Comparison of ENCODE assay signal across 10 mouse cellular contexts in genomic region chr4:53637269-53637909, GRCm38 (mm10). TPM values are rescaled to one million over a fixed set of nuclear protein-coding genes. Genes with fewer than 3 reads are reported as not detected.
A peak's percentile ranks its signal among the peaks of the same experiment; 100 is the strongest.
DNase-seq lines count a peak whose midpoint lies in the region; ATAC-seq and TF ChIP-seq lines count a peak whose summit lies in the region.
"Had no signal": no experiment of that assay in that cellular context is flagged by ENCODE, and none has a peak within 500 bp of the region (broad histone marks: within the 10 kb centered on the region; RNA-seq: fewer than 3 reads in every experiment).

No protein-coding gene starts in this region.

- H3K36me3 ChIP-seq in intestine, embryonic 14.5 days (ENCODE audit: control insufficient read depth, insufficient read depth, low read length): 0 out of 2 replicates have a peak, but pooled peaks cover 3% of the 10 kb centered on the region
- H3K36me3 ChIP-seq in intestine, postnatal 0 days (ENCODE audit: control insufficient read depth, insufficient read depth): no peaks in the 10 kb centered on the region

- WGBS in intestine, embryonic 14.5 days: 60% methylated on average over 7 of the region's 7 CpGs
- WGBS in intestine, postnatal 0 days: 55% methylated on average over 7 of the region's 7 CpGs

- no peak overlapping the region for H3K4me3 ChIP-seq in intestine, embryonic 14.5 days (ENCODE audit: low read depth, low read length)
- no peak overlapping the region for H3K4me3 ChIP-seq in intestine, postnatal 0 days (ENCODE audit: low read depth, low read length)

- H3K27ac ChIP-seq in intestine, embryonic 14.5 days (ENCODE audit: low read depth): no peak overlapping the region
- H3K27ac ChIP-seq in intestine, postnatal 0 days (ENCODE audit: low read depth, low read length): no peak overlapping the region

- ATAC-seq in intestine, embryonic 14.5 days (replicated peaks; ENCODE audit: low FRiP score, low TSS enrichment, low read depth): no peak
- no peak for ATAC-seq in intestine, postnatal 0 days

- no peaks in the 10 kb centered on the region for H3K27me3 ChIP-seq in intestine, embryonic 14.5 days (replicated peaks; ENCODE audit: control insufficient read depth, insufficient read depth, low read length)
- H3K27me3 ChIP-seq in intestine, postnatal 0 days (replicated peaks; ENCODE audit: control insufficient read depth, insufficient read depth, low read length): no peaks in the 10 kb centered on the region

- TF ChIP-seq CTCF in intestine, postnatal 0 days (IDR thresholded peaks at IDR 0.05; ENCODE audit: low read depth): no peak

- peak; percentile 46 to 53 for DNase-seq in cerebellum, postnatal 14 days
- no peak for DNase-seq in cerebellum, adult 11 months
- peak; percentile 47 for DNase-seq in intestine, embryonic 14.5 days (ENCODE audit: low spot score)
- peak; percentile 44 for DNase-seq in right cerebral cortex, postnatal 4 days
- DNase-seq in right cerebral cortex, adult 18-20 months: no peak
- DNase-seq in natural killer cell, adult 2 months (ENCODE audit: low spot score in 2 of 2): no peak
- no peak for DNase-seq in gastrocnemius, adult 8-10 months (ENCODE audit: low spot score in 2 of 2)
- DNase-seq: gastrocnemius, postnatal 25 days; lung, postnatal 10 days had no signal

- peaks cover 5% of the 10 kb centered on the region for H3K9me3 ChIP-seq in intestine, embryonic 14.5 days (ENCODE audit: control insufficient read depth, low read length)
- no peaks in the 10 kb centered on the region for H3K9me3 ChIP-seq in intestine, postnatal 0 days (ENCODE audit: control insufficient read depth)

- H3K4me2 ChIP-seq in intestine, embryonic 14.5 days (ENCODE audit: low read length): no peak overlapping the region
- no peak overlapping the region for H3K4me2 ChIP-seq in intestine, postnatal 0 days (replicated peaks; ENCODE audit: low read depth)

- H3K9ac ChIP-seq in intestine, embryonic 14.5 days (ENCODE audit: low read length): no peak overlapping the region
- no peak overlapping the region for H3K9ac ChIP-seq in intestine, postnatal 0 days (ENCODE audit: low read depth, low read length)

- H3K4me1 ChIP-seq in intestine, embryonic 14.5 days (replicated peaks; ENCODE audit: control insufficient read depth, insufficient read depth, low read length): peaks cover 3% of the 10 kb centered on the region; the same call in 1 of the 2 replicates
- no peaks in the 10 kb centered on the region for H3K4me1 ChIP-seq in intestine, postnatal 0 days (replicated peaks; ENCODE audit: control insufficient read depth, insufficient read depth, low read length)

RNA-seq across cellular contexts. Expression of gene Fsd1l, which starts 6.1 kb away (rescaled TPM):
- polyA plus RNA-seq in intestine, embryonic 14.5 days (2014; fragmentation: Nextera tagmentation; extraction: Ambion mirVana): 15.0 and 17.7 TPM in 2 replicates
- polyA plus RNA-seq in intestine, postnatal 0 days (2015; fragmentation: Nextera tagmentation; extraction: Ambion mirVana): 5.4 and 6.8 TPM in 2 replicates
- 10 to 100 TPM in 2 of 4 experiments, 1 to 10 TPM in 2; 8.4 to 10.9 (median 9.8) TPM for total RNA-seq in gastrocnemius, adult 8-10 months (2022)

Comparison
In these comparisons a context has a peak if more than half of its experiments do, and no peak if none do; other contexts are left out.
1. DNase-seq: peak in cerebellum, postnatal 14 days (2 of 2), intestine, embryonic 14.5 days (single experiment) and right cerebral cortex, postnatal 4 days (single experiment); none in cerebellum, adult 11 months (single experiment), right cerebral cortex, adult 18-20 months (single experiment), natural killer cell, adult 2 months (0 of 2) and gastrocnemius, adult 8-10 months (0 of 2).